Mouse (Mus musculus): ENCODE measurements around the gene 1700029F12Rik.
"Not testable (repeated sequence)": the region's sequence is repeated elsewhere in the genome, so short reads cannot be mapped to it uniquely, and the experiment has no call there.

1700029F12Rik gene

DNA sequence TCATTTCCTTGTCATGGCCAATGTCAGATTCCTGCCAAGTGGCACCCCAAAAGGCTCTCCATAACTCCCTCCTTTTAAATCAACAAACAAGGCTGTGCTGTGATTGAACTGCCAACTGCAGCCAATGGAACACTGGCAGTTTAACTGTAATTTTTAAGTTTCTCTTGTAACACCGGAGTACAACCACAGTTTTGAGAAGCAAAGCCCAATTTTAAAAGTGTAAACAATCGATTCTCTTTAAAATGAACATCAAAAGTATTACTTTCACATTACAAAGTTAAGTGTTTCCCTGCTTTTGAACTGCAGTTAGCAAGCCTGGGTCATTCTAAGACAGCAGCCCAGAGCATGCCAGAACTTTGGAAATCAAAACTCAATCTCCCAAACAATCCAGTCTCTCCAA, at the start of gene 1700029F12Rik:
TSS of gene 1700029F12Rik (minus strand) at position 101 of the 400 bp plus-strand sequence.
- no peak for DNase-seq

DNA sequence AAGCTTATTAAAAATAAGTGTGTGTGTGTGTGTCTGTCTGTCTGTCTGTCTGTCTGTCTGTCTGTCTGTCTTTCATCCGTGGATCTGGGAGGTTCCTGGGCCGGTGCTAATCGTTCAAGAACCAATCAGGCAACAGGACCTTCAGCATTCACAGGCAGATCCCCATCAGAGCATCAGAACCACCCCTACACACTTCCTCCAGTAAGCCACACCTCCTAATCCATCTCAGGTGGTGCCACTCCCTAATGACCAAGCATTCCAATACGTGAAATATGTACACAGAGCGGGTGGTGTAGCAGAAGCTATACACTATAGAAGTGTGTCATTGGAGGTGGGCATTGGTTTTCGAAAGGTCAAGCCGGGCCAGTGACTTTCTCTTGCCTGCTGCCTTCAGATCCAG, 48.3 kb upstream of the 1700029F12Rik start:
- no peak for DNase-seq

DNA sequence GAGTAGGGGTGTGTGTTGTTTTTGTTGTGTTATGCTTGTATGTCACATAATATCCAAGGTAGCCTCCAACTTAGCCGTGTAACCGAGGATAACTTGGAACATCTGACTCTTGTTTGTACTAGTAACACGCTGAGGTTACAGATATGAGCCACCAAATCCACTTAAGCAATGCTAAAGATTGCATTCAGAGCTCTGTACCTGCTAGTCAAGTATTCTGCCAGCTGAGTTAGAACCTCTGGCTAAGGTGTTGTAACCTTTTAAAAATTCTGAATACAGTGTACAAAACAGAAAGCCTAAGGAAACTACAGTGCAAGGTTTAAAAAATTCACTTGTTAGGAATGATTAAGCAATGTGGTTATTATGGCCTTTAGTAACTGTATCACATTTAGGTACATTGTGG, 46.5 kb upstream of the 1700029F12Rik start:
- DNase-seq: no peak

DNA sequence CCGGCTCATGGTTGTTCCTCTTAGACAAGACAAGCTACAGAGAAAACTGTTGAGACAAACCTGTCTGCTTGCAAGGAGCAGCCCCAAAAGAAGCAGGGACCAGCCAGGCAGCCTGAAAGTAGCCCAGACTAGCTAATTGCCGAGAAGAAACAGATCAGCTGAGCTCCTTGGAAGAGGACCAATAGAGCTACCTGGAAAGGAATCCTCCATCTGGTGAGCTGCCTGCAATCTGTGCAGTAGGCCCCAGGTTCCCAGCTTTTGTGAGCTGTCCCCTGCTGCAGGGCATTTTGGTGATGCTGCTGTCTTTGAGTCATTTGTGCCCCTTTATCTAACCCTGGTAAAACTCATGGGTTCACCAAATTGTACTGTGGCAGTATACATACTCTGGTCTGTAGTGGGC, 46.0 kb upstream of the 1700029F12Rik start:
- DNase-seq: peak; percentile 43

DNA sequence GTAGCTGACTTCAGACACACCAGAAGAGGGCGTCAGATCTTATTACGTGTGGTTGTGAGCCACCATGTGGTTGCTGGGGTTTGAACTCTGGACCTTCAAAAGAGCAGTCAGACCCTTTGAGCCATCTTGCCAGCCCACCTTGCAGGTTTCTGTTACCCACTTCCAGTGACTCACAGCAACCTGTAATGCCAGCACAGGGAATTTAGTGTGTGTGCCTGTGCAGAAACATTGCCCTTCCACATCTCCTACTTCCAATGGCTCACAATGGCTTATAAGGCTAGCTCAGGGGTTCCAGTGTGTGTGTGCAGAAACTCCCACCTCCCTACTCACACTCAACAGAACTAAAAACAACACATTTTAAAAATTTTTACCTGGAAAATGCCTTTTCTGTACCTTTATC, 43.4 kb upstream of the 1700029F12Rik start:
- no peak for DNase-seq

DNA sequence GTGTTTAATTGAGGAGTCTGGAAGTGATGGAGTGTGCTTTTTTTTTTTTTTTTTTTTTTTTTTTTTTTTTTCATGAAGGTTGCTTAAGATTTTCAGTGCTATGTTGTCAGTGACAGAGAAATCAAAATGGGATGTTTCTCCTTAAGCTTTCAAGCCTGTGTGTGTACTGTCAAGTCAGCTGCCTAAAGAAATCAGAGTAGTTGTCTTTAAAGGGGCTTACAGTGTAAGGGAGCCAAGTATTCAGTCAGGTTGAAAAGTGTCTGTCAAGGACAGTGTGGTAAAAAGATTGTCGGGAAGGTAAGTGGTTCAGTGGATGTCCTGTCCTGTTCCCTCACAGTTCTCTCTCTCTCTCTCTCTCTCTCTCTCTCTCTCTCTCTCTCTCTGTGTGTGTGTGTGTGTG, 39.3 kb upstream of the 1700029F12Rik start:
- no peak for DNase-seq

DNA sequence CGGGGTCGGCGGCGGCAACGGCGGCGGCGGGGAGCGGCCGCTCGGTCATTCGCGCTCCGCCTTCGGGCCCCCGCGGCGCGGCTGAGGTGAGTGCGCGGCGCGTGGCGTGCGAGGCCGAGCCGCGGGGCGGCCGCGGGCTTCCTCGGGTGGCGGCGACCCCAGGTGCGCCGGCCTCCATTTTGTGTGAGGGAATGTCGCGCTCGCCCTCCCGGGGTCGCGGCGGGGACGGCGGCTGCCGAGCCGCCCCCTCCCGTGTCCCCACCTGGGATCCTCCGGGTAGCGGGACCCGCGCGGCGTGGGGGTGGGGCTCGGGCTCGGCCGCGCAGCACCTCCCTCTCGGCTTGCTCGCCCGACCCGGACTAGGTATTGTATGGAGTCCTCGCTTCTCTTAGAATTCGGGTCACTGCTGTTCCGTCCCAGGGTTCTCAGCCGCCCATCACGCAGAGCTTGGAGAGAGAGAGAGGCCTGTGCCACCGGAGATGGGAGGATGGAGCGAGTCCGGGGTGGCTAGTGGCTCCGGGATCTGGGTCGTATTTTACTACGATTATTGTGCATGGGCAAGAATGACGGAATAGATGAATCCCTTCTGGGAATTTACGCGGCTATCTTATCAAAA, 37.6 kb upstream of the 1700029F12Rik start:
- DNase-seq: peak; percentile 47

DNA sequence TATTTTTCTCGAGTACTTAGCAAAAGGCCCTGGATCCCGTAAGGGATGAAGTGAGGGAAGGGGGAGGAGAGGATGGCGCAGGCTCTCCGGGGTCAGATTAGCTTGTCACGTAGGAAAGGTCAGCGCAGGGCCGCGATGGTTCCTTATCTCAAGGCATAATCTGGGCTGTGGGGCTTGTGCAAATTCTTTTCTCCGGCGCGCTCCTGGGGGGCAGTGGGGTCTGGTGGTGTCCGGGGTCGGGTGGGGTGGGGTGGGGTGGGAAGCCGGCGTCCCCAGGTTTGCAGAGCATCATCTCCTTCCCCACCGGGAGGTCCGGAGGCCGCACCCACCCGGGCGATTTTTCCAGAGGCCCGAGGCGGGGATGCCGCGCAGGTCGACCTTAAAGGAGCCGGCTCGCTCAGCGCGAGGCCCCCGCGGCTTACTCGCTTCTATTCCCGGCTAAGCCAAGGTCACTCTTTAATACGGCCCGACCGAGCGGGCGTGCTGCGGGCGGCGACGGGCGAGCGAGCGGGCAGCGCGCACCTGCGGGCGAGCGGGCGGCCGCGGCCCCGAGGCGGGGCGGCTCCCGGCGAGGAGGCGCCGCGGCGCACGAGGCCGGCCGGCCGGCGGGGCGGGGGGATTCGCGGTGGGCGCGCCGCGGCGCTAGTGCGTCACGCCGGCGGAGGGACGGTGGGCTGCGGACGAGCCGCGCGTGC, 36.9 kb upstream of the 1700029F12Rik start:
- DNase-seq: peak; percentile 35

DNA sequence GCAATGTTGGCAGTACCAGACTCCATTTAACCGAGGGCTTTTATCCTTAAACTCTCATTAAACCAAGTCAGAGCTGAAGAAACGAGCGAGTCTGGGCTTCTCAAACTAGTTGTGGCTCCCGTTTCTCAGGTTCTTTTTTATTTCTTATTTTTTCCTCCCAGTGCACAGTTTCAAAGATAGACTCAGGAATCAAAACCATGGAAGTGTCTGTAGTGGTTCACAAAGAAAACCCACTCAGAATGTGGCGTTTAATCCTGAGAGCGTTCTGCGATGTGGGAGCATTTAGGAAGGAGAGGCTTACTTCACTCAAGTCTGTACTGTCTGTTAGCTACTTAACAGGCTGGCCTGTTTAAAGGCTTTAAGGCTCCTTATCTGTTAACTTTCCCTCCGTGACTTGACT, 34.0 kb upstream of the 1700029F12Rik start:
- DNase-seq: no peak

DNA sequence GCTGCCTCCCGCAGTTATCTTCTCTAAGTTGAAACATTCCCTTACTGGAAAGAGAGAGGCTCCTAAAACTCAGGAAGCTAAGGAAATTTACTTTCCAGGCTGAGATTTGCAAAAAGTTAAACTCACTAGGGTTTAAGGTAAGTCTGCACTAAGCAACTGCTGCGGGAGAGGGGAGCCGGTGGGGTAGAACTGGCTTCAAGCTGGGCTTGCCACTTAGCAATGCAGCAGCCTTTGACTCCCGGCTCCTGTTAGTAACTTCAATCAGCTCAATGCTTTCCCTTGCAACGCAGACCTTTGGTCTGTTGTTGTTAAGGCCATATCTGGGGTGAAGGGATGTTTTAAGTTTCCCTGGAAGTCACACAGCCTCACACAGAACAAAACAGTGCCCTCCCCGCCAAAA, 33.5 kb upstream of the 1700029F12Rik start:
- no peak for DNase-seq

DNA sequence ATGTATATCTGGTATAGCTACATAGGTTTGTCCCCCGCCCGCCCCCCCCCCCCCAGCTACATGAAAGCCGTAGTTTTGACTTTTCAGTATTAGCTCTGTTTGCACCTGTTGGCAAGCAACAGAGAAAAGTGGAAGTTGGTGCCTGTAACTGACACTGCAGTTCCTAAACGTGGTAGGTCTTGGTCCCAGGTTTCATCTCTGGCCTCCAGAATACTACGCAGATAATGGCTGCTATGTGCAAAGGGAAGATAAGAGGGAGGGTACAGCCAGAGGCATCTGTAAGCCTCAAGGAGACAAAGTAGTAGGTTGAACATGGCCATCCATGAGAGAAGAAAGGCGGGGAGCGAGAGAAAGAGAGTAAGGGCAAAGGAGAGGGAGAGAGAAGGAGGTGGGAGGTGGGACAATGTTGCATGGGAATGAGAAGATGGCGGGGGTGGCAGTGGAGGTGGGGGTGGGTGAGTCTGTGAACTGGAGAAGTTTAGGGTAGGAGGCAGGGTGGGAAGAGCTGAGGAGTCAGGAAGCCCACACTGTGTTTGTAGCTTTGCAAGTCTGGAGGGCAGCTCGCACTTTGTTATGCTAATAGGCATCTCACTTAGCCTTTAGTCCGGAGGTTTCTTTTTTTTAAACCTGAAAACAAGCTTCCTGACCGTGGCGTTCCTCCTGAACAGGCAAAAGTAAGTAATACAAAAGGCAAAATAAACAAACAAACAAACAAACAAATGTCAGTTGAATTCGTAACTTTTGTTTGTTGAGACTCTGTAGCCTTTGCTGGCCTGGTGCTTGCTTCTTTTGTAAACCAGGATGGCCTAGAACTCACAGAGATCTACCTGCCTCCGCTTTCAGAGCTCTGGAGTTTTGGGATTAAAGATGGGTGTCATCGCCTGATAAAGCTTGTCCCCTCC, 32.7 kb upstream of the 1700029F12Rik start, which contains the start of gene Fam169a:
TSS of gene Fam169a (plus strand) at position 638 of the 902 bp plus-strand sequence.
- no peak for DNase-seq

DNA sequence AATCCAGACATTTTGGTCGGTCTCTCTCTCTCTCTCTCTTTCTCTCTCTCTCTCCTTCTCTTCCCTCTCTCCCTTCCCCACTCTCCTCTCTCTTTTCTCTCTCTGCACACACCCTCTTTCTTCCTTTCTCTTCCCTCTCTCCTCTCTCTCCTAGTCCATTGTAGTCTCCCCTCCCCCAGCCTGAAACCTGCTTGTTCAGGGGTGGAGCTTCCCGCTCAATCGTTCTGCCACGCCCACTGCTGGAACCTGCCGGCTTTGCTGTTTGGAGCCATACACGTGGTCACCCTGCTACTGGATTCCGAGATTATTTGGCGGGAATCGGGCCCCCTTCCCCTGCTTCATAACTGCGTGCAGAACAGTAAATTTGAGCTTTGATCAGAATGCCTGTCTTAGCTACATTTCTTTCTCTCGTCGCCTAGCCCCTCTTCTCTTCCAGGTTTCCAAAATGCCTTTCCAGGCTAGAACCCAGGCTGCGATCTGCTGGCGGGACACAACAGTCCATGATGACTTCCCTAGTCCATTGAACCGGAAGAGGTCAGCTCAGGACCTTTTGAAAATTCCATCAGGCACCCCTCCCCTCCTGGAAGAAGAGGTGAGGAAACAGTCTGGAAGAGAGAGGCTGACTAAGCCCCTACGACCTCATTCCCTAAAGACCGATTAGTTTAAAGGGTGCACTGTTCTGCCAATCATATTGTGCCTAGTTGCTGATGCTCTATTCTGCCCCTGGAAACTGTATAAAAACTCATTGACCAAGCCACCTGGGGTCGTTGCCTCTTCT, 30.9 kb upstream of the 1700029F12Rik start:
- not testable (repeated sequence) for DNase-seq

DNA sequence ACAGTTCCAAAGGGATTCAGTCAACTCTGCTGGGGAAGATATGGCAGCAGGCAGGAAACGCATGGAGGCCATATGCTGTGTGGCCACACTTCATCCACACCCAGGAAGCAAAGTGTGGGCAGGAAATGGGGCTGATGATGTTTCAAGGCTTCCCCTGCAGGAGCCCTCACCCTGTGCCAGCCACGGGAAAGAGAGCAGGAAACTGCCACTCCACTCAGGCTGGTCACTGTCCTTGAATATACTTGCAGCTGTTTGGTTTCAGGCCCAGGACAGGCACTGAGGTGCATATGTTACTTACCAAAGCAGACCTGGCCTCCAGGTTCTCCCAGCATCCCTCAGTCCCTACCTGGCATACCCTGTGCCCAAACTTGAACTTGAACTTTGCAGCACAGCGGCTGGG, 30.3 kb upstream of the 1700029F12Rik start:
- DNase-seq: no peak

DNA sequence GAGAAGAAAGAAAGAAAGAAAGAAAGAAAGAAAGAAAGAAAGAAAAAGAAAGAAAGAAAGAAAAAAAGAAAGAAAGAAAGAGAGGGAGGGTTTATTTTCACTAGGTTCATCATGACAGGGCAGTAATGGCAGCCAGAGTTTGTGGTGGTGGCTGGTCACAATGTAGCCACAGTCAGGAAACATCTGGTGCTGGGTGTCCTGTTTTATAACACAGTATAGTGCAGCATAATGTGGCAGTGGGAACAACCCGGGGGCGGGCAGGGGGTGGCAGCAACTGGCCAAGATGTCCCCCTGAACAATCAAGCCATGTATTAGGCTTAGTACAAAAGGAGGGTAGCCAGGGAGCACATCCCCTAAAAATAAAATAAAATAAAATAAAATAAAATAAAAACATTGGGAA, 29.3 kb upstream of the 1700029F12Rik start:
- no peak for DNase-seq

DNA sequence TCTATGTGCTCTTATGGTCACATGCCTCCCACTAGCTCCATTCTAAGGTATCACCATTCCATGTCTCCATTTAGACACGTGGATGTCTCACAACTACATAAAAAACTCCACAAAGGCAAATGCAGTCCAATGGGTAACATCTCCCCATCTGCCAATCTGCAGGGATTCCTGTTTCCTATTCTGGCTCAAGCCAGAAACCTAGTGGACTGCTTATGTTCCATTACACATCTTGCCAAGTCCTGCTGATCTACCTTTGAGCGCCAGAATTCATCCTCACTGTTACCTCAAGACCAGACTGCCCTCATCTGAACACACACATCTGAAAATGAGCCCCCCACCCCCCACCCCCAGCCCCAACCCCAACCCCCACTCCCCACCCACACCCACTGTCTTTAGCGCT, 28.0 kb upstream of the 1700029F12Rik start:
- peak; percentile 34 for DNase-seq

DNA sequence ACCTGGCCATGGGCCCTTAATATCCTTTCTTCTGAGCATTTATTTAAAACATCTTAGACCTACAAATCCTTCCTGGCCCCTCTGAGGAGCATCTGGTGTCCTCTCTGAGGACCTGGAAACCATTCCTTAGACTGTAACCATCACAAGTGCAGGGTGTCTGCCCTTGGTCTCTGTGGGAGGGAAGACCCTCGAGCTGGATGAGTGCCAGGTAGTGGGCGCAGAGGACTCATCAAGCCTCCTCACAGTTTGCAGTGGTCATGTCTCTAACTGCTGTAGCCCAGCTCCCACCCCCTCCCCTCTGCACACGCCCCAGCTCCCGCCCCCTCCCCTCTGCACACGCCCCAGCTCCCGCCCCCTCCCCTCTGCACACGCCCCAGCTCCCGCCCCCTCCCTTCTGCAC, 26.2 kb upstream of the 1700029F12Rik start:
- DNase-seq: no peak

DNA sequence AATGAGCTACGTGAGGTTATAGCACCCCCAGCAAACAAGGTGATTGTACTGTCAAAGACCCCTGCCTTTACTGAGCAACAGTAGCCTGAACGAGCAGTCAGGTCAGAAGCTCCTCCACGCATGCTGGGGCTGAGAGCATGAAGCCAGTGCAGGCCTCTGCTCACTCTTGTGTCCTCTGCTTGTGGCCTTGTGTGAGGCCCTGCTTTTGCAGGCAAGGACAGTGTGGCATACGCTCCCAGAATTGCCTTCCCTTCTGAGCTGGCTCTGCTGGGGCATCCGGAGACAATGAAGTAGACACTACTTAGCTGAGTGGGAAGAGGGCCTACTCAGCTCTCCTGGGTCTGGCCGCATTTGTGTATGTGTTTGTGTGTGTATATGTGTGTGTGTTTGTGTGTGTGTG, 25.6 kb upstream of the 1700029F12Rik start:
- no peak for DNase-seq

DNA sequence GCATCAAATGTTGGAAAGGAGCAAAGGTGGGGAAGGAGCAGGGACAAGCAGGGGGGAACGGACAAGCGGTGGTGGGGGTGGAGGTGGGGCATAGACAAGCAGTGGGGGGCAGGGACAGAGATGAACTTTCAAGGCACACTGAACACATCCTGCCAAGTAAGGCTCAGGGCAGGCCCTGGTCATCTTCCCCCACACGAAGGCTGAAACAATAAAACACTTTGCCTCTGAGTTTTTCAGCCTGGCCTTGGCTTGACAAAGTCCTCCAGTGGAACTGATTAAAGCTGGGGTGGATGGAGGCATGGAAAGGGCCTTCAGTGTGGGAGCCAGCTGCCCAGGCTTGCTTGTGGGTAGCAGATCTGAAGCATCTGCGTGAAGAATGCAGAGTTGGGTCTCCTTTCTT, 23.7 kb upstream of the 1700029F12Rik start:
- DNase-seq: no peak

DNA sequence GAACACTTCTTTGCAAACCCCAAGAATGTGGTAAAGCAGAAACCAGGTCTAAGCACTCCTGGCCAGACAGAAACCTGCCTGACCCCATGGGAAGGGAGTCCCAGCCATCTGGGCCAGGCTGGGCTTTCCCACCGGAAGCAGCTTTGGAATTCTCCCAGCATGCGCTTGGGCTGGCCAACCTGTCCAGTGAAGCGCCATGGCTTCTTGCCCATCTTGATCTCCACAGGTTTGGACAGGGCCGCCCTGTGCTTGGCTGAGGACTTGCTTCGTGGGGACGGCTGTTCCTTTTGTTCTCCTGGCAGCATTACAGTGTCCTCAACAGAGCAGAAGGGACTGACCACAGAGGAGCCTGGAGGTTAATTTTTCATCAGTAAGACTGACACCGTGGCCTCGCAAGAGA, 19.7 kb upstream of the 1700029F12Rik start:
- peak; percentile 79 for DNase-seq

DNA sequence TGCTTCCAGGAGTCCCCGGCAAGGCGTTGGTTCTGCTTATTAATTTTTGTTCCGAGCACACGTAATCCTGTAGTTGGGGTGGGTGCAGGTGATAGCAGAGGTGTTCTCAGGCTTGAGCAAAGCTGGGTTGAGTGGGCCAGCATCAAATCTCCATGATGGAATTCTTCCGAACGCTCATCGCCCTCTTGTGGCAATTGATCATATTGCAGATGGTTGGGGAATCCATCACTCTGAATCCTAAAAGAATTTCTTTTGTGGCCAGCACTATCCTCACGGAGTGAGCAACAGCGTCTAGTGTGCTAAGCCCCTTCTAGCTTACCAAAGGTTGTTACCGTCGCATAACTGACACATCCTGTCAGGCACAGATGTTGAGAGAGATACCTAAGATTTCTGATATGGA, 18.5 kb upstream of the 1700029F12Rik start:
- DNase-seq: peak; percentile 41

DNA sequence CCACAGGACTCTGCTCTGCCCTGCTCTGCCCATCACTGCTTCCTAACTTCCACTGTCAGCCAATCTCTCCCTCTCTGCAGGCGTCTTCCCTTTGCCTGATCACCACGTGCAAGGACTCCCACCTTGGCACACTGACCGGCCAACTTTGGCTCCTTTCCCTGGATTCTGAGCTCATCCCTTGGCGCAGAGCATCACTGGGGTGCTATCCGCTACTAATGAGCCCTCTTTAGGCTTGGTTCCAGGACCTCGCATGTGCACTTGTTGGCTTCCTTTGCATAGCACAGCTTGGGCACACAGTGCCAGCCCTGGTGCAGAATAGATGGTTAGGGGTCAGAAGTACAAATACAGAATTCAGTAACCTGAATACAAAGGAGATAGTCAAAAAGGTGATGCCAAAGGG, 17.0 kb upstream of the 1700029F12Rik start:
- DNase-seq: peak; percentile 57

DNA sequence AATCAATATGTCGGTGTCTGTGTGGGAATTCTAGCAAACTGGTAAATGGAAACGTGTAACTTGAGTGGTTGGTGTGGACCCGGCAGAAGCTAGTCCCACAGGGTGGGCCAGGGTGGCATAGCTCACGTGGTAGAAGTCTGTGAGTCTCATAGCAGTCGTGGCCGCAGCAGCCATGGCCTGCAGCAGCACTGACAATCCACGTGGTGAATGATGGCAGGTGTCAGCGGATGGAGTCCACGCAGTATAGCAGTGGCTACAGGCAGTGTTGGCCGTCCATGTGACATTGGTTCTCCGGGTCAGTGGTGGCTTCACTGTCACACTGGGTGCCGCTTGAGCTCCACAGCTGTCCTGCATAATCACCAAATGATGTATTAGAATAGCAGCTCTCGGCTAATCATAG, 4.1 kb downstream of the 1700029F12Rik start:
- no peak for DNase-seq

DNA sequence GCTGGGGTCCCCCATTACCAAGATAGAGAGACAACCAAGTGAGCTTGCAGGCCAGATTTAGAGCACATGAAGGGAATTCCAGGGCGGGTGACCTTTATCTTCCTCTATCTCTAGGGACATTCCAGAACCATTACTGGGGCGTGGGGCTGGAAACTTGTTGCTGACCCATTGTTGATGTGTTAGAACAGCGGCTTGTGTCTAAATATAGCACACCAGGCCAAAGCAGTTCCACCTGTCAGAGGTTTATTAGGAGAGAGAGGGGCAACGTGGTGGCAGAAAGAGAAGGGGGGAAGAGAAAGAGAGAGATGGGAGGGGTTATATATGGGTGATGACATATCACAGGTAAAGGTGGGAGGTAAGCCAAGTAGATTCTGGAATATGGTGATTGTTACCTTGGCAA, 12.3 kb downstream of the 1700029F12Rik start:
- DNase-seq: no peak

Measured in cerebellum, adult 11 months (tissue).